Mouse (Mus musculus) CD8-positive naive resting alpha-beta T cell, adult 2 months (primary cell): ENCODE results near the gene Dclre1c.
"Not testable (repeated sequence)": the region's sequence is repeated elsewhere in the genome, so short reads cannot be mapped to it uniquely, and the experiment has no call there.

Experiments
- DNase-seq, 2 experiments: peaks; one replicate each; pipeline ENCODE4 v3.0.0; 2022; ENCODE audit warnings: low read depth in 2 of 2, low spot score in 2 of 2

Gene Dclre1c

GRCm38 (mm10) chr2:3423841-3424578, at the start of gene Dclre1c:
TSS of gene Dclre1c (plus strand) at chr2:3424131.
- peak; percentile 89 for DNase-seq

DNA sequence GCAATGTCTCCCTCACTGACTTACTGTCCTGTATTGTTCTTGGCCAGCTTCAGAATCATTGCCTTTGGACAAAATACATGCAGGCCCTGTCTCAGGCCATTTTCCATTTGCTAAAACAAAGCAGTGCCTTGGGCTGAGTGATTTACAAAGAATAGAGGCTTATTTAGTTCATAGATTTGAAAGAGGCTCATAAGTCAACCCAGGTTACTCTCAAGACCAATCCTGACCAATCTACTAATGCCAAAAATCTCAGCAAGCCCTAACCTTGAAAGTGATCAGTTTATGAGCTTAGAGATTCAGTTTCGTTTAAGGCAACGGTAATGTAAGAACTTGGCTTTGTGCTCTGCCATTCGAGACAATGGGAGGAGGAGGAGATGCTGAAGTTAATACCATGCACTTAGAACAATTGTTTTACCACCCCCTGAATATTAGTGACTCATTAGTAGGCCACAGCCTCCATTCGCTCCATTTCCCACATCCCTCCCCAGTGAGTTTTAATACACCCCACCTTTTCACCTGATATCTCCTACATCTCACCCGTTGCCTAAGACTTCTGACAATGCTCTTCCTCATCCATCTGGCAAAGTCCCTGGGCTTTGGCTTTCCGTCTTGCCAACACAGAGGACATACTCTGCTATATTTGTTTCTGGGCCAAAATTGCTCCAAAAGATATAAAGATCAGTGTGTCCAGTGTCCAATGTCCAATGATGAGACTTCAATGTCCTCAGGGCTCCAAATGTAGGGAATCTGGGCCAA, 36.6 kb upstream of the Dclre1c start:
- DNase-seq: no peak

GRCm38 (mm10) chr2:3391945-3392344, 32.0 kb upstream of the Dclre1c start:
- DNase-seq: no peak

DNA sequence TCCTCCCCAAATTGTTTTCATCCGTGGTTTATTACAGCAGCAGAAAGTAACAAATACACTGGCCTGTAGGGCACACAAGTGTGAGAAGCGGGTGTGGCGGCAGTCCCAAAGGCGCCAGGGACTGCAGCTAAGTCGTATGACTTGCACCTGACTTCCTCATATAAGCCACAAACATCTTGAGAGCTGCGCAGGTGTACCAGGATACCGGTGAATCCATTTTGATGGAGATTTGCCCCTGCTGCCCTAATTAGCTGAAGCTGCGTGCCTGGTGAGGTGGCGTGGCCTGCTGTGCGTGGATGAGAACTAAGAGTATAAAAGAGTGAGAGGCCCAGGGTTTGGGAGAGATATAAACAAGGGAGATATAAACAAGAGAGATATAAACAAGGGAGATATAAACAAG, 26.8 kb upstream of the Dclre1c start, which contains the start of gene Olah:
Gene Olah (minus strand): TSS at position 101 of the 400 bp plus-strand sequence.
- not testable (repeated sequence) for DNase-seq

DNA sequence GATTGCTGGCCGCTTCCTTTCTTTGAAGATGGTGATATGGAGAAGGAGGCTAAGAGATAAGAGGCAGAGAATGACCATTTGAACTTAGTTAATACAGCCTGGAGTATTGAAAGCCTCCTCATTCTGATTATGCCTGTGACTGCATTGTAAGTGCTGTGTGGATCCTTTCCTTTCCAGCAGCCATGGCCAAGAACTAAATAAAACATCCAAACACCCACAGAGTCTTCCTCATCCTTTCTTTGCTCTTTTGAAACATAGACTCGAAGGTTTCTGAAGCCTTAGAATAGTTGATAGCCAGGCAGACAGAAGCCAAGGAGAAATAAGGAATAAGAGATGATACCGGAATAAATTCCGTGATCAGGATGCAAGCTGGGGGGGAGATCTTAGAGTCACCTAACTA, 17.9 kb upstream of the Dclre1c start:
- DNase-seq: no peak

GRCm38 (mm10) chr2:3407756-3408155, 16.2 kb upstream of the Dclre1c start:
- DNase-seq: no peak

DNA sequence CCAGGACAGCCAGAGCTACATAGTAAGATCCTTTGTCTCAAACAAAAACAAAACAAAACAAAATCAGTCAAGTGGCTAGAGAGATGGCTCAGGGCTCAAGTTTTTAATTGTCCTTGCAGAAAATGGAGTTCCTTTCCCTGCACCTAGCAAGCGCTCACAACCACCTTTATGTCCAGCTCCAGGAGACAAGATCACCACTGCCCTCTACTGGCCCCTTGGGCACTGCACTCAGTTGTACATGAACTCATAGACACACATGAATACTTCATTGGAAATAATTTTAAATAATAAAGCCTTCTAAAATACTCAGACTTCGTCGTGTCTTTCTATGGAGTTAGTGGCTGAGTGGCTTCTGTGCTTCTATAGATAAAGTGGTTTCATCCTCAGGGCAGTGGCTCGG, 9.7 kb upstream of the Dclre1c start:
- DNase-seq: peak; percentile 21 to 41

GRCm38 (mm10) chr2:3415676-3416075, 8.3 kb upstream of the Dclre1c start:
- DNase-seq: no peak

DNA sequence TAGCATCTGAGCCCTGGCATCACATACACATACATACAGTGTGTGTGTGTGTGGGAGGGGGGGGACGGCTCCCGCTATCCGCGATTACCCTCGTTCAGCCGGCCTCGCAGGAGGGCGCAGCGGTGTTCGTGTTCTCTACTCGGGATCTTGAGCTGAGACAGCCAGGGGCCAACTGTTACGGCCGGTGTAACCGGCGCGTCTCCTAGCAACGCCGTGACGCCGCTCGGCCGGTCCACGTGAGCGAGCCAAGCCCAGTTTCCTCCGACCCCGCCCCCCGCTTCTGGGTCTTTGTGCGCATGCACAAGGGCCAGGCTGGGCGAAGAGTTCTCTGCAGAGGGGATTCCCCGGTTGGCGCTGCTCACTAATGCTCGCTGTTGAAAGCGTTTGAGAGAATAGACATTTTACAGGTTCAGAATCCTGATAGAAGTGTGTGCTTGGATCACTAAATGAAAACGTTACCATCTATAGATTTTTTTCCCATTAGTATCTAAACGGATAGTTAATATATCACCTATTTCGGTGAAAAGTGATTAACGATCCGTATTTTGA, 5.0 kb upstream of the Dclre1c start:
- peak; percentile 92 to 93 for DNase-seq

- no peak for DNase-seq
Measured at GRCm38 (mm10) chr2:3420157-3420556, 3.8 kb upstream of the Dclre1c start.

GRCm38 (mm10) chr2:3422548-3422947, 1.4 kb upstream of the Dclre1c start, which contains the start of gene Meig1:
TSS of gene Meig1 (minus strand) at chr2:3422648.
- no peak for DNase-seq

- DNase-seq: no peak
Measured at GRCm38 (mm10) chr2:3424579-3424910, 614 bp downstream of the Dclre1c start.

DNA sequence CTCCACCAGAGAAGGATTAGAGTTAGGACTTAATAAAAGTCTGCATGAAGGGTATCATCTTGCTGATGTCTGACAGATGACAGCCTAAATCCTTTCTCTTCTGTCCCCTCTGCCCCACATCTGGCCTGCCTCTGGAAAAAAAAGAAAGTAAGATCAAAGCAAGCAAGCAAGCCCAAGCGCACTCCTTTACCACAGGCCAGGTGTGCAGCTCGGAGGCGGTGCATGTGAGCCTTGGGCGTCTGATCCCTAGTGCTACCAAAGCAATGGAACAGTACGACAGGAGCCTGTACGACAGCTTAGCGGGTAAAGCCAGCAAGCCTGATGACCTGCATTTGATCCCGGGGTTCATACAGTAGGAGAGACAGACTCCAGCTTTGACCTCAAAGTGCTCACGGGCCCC, 7.0 kb downstream of the Dclre1c start:
- no peak for DNase-seq

- no peak for DNase-seq
Measured at GRCm38 (mm10) chr2:3435369-3436061, 11.6 kb downstream of the Dclre1c start.

DNA sequence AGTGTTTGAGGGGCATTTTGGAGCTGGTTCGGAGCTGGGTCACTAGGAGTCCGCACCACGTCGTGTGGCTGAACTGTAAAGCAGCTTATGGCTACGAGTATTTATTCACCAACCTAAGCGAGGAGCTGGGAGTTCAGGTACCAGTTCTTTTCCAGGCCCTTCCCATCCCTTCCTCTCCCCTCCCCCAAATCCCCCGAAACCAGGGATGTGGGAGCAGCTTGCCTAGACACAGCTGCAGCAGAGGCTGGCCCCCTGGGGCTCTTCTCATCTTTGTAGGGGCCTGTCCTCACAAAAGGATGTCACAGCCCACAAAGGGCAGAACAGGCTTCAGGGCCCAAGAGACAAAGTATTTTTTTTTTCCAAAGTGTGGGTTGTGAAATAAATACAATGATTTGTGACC, 14.0 kb downstream of the Dclre1c start:
- DNase-seq: no peak

DNA sequence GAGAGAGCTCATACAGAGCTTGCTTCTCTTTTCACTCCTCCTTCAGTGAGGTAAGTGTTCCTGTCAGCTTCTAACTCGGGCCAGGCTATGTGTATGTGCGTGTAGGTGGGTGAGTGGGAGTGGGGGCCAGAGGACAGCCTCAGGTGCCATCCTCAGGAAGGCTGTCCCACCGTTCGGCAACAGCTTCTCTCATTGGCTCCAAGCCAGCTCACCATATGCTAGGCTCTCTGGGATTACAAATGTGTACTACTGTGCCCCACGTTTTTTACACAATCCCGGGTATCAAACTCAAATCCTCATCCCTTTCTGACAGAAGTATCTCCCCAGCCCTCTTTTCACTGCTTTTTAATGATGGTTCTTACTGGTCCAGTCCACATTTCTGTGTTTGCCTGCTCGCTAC, 20.3 kb downstream of the Dclre1c start:
- DNase-seq: no peak

- no peak for DNase-seq
Measured at GRCm38 (mm10) chr2:3445984-3446383, 22.1 kb downstream of the Dclre1c start.

- DNase-seq: no peak
Measured at GRCm38 (mm10) chr2:3449431-3449830, 25.5 kb downstream of the Dclre1c start.

DNA sequence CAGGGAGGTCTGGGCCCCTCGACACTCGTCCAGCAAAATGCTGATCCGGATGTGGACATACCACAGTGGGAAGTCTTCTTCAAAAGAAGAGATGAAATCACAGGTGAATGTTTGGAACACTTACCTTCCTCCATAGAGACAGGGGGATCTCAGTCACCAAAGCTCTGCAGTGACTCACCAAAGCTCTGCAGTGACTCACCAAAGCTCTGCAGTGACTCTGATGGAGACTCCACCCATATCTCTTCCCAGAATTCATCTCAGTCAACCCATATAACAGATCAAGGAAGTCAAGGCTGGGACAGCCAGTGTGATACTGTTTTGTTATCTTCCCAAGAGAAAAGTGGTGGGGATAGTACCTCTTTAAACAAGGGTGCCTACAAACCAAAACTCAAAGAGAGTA, 29.2 kb downstream of the Dclre1c start:
- DNase-seq: no peak

- DNase-seq: no peak
Measured at GRCm38 (mm10) chr2:3456590-3456989, 32.7 kb downstream of the Dclre1c start.

DNA sequence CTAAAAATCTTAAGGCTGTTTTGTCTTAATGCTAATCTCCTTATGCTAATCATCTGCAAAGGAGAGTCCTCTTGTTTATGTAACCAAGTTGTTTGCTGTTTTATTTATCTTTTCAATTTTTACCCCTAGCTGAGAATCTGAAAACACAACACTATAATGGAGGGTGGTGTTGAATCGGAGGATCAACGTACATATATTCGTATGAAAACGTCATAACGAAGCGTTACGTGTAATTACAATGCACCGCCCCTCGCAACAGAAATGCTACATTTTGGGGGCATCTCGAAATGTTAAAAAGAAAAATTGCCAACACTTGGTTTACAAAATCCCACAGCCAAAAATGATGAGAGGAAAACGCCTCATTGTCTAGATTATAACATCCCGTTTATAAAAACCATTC, 50.0 kb downstream of the Dclre1c start:
- peak in 1 of 2 experiments; percentile 11 for DNase-seq

- DNase-seq: peak; percentile 41 to 53
Measured at GRCm38 (mm10) chr2:3474361-3474805, 50.5 kb downstream of the Dclre1c start.
